Mouse (Mus musculus) heart, embryonic 14.5 days (tissue): Measurements from ENCODE around the gene Spry1. TPM values are rescaled to one million over a fixed set of nuclear protein-coding genes. Genes with fewer than 3 reads are reported as not detected.

Experiments used
- ATAC-seq: fragments of 200-750 bp; cut with Nextera tagmentation; 2 replicates; pipeline ENCODE4 v1.8.0; 2017; ENCODE audit warnings: low read depth, moderate TSS enrichment; ENCODE audit not compliant: insufficient number of reproducible peaks, insufficient read depth, low FRiP score
- H3K27ac ChIP-seq, 2 experiments: fragments of 200-500 bp in 1 of 2; fragments of 300-500 bp in 1 of 2; sonication (generic) in 1 of 2; replicated peaks in 1 of 2; 2 replicates each; pipeline ENCODE4 v1.5.1; 2012 to 2014; ENCODE audit warnings: low read depth in 2 of 2, low read length in 2 of 2, control low read depth in 1 of 2, mild to moderate bottlenecking in 1 of 2, mixed read lengths in 1 of 2; ENCODE audit not compliant: control insufficient read depth in 1 of 2, insufficient read depth in 1 of 2
- H3K27me3 ChIP-seq: fragments of 300-500 bp; sonication (generic); 2 replicates; pipeline ENCODE4 v1.6.1; 2014; ENCODE audit warnings: mild to moderate bottlenecking, low read length, control low read depth; ENCODE audit not compliant: control insufficient read depth, insufficient read depth
- H3K36me3 ChIP-seq: fragments of 300-500 bp; sonication (generic); 2 replicates; pipeline ENCODE4 v1.6.1; 2014; ENCODE audit warnings: mild to moderate bottlenecking, control low read depth, low read length, mixed read lengths; ENCODE audit not compliant: control insufficient read depth, insufficient read depth
- H3K4me1 ChIP-seq, 2 experiments: fragments of 200-500 bp in 1 of 2; fragments of 300-500 bp in 1 of 2; sonication (generic) in 1 of 2; 2 replicates each; pipeline ENCODE4 v1.6.1; 2012 to 2014; ENCODE audit warnings: low read length in 2 of 2, control low read depth in 1 of 2, mixed read lengths in 1 of 2; ENCODE audit not compliant: control insufficient read depth in 2 of 2, insufficient read depth in 2 of 2
- H3K4me2 ChIP-seq: fragments of 300-500 bp; sonication (generic); 2 replicates; pipeline ENCODE4 v1.6.1; 2014; ENCODE audit warnings: mild to moderate bottlenecking, low read length
- H3K4me3 ChIP-seq, 2 experiments: fragments of 200-500 bp in 1 of 2; fragments of 300-500 bp in 1 of 2; sonication (generic) in 1 of 2; 2 replicates each; pipeline ENCODE4 v1.5.1; 2012 to 2014; ENCODE audit warnings: low read length in 2 of 2, mild to moderate bottlenecking in 2 of 2, control low read depth in 1 of 2, low read depth in 1 of 2, moderate library complexity in 1 of 2; ENCODE audit not compliant: control insufficient read depth in 1 of 2, insufficient read depth in 1 of 2
- H3K9ac ChIP-seq: fragments of 300-500 bp; sonication (generic); 2 replicates; pipeline ENCODE4 v1.6.1; 2014; ENCODE audit warnings: mild to moderate bottlenecking, low read length
- H3K9me3 ChIP-seq: fragments of 300-500 bp; sonication (generic); 2 replicates; pipeline ENCODE4 v1.6.1; 2016; ENCODE audit warnings: low read length, control low read depth; ENCODE audit not compliant: control insufficient read depth
- WGBS: fragments of 180-500 bp; shearing (Covaris S2); extraction: QIAGEN DNeasy Blood & Tissue Kit; methylation state at CpG from one replicate; pipeline ENCODE4 v1.1.7; 2014; 5-methylcytosine and 5-hydroxymethylcytosine counted together
- polyA plus RNA-seq: library from polyadenylated mRNA; unstranded; fragments of >200 nt; fragmentation: Nextera tagmentation; extraction: Ambion mirVana; gene quantifications from 2 replicates; pipeline ENCODE4 v1.2.1, GENCODE M21; 2014

Gene Spry1
- polyA plus RNA-seq, 1 experiment from 2014 or later: 8.2 TPM

GRCm38 (mm10) chr3:37658155-37658554, 18.4 kb downstream of the Spry1 start:
- WGBS: 59% methylated on average over 5 of the region's 5 CpGs
- no peaks in the 10 kb centered on the region for H3K36me3 ChIP-seq
- H3K4me3 ChIP-seq: no peak overlapping the region
- no peak overlapping the region for H3K4me2 ChIP-seq
- 0 out of 2 replicates have a peak, but pooled peaks cover 4% of the 10 kb centered on the region for H3K27me3 ChIP-seq
- H3K27ac ChIP-seq: no peak overlapping the region
- H3K9me3 ChIP-seq: no peaks in the 10 kb centered on the region
- no peak overlapping the region for H3K9ac ChIP-seq
- ATAC-seq: no peak
- H3K4me1 ChIP-seq: peaks cover 20% of the 10 kb centered on the region in 2 experiments

GRCm38 (mm10) chr3:37659621-37660020, 19.9 kb downstream of the Spry1 start:
- peaks cover 13 to 14% of the 10 kb centered on the region in 2 experiments; a peak in 3 of 4 replicates for H3K4me1 ChIP-seq
- no peak overlapping the region for H3K4me2 ChIP-seq
- no peaks in the 10 kb centered on the region for H3K36me3 ChIP-seq
- no peaks in the 10 kb centered on the region for H3K27me3 ChIP-seq
- H3K27ac ChIP-seq: no peak overlapping the region
- H3K9ac ChIP-seq: no peak overlapping the region
- WGBS: 51% methylated on average over 6 of the region's 6 CpGs
- H3K9me3 ChIP-seq: no peaks in the 10 kb centered on the region
- no peak for ATAC-seq
- no peak overlapping the region for H3K4me3 ChIP-seq

- ATAC-seq: peak; percentile 71
- H3K36me3 ChIP-seq: no peaks in the 10 kb centered on the region
- H3K27me3 ChIP-seq: no peaks in the 10 kb centered on the region
- peaks cover 2 to 11% of the 10 kb centered on the region in 2 experiments; a peak in 3 of 4 replicates for H3K4me1 ChIP-seq
- H3K4me3 ChIP-seq: no peak overlapping the region
- WGBS: 18% methylated on average over 9 of the region's 9 CpGs
- 0 out of 4 replicates have a peak overlapping the region, but pooled peaks have one; percentile 17 to 31 for H3K27ac ChIP-seq
- no peak overlapping the region for H3K4me2 ChIP-seq
- H3K9ac ChIP-seq: no peak overlapping the region
- peaks cover 21% of the 10 kb centered on the region for H3K9me3 ChIP-seq
Measured at GRCm38 (mm10) chr3:37666291-37667118, 26.8 kb downstream of the Spry1 start.

- ATAC-seq: no peak
- Histone ChIP-seq H3K27ac (no peak overlapping the region), H3K4me1 (peaks cover 2 to 11% of the 10 kb centered on the region in 2 experiments), H3K9ac (no peak overlapping the region), H3K4me3 (no peak overlapping the region), H3K9me3 (peaks cover 21% of the 10 kb centered on the region), H3K36me3 (no peaks in the 10 kb centered on the region), H3K4me2 (no peak overlapping the region), H3K27me3 (no peaks in the 10 kb centered on the region)
- 35% methylated on average over 2 of the region's 2 CpGs for WGBS
Measured at GRCm38 (mm10) chr3:37667119-37667467, 27.3 kb downstream of the Spry1 start.

- no peaks in the 10 kb centered on the region for H3K27me3 ChIP-seq
Measured at GRCm38 (mm10) chr3:37667736-37668135, 28.0 kb downstream of the Spry1 start.

GRCm38 (mm10) chr3:37668652-37669051, 28.9 kb downstream of the Spry1 start:
- H3K4me2 ChIP-seq: no peak overlapping the region
- 75% methylated on average over 12 of the region's 12 CpGs for WGBS
- peaks cover 21% of the 10 kb centered on the region for H3K9me3 ChIP-seq
- no peak for ATAC-seq
- H3K4me1 ChIP-seq: peaks cover 13 to 26% of the 10 kb centered on the region in 2 experiments
- H3K4me3 ChIP-seq: no peak overlapping the region
- H3K36me3 ChIP-seq: no peaks in the 10 kb centered on the region
- H3K27me3 ChIP-seq: peaks cover 7% of the 10 kb centered on the region; the same call in 1 of the 2 replicates
- no peak overlapping the region for H3K27ac ChIP-seq
- H3K9ac ChIP-seq: no peak overlapping the region

More at GRCm38 (mm10) chr3:37667736-37668135, 28.0 kb downstream of the Spry1 start:
- 37% methylated on average over 7 of the region's 7 CpGs for WGBS
- H3K9ac ChIP-seq: no peak overlapping the region
- peaks cover 6 to 17% of the 10 kb centered on the region in 2 experiments for H3K4me1 ChIP-seq
- no peak overlapping the region for H3K27ac ChIP-seq
- H3K4me2 ChIP-seq: no peak overlapping the region
- H3K36me3 ChIP-seq: no peaks in the 10 kb centered on the region
- no peak overlapping the region for H3K4me3 ChIP-seq
- H3K9me3 ChIP-seq: peaks cover 21% of the 10 kb centered on the region
- no peak for ATAC-seq

GRCm38 (mm10) chr3:37669100-37669499, 29.4 kb downstream of the Spry1 start:
- ATAC-seq: no peak
- H3K4me2 ChIP-seq: no peak overlapping the region
- H3K27me3 ChIP-seq: peaks cover 10% of the 10 kb centered on the region; the same call in 1 of the 2 replicates
- H3K27ac ChIP-seq: no peak overlapping the region
- 97% methylated on average over 20 of the region's 20 CpGs for WGBS
- peaks cover 21% of the 10 kb centered on the region for H3K9me3 ChIP-seq
- H3K9ac ChIP-seq: no peak overlapping the region
- peaks cover 14 to 26% of the 10 kb centered on the region in 2 experiments for H3K4me1 ChIP-seq
- H3K36me3 ChIP-seq: no peaks in the 10 kb centered on the region
- H3K4me3 ChIP-seq: no peak overlapping the region
